Mouse (Mus musculus) olfactory bulb, adult 2 months (tissue): ENCODE results near the gene Itga1.

Experiments
- CTCF ChIP-seq: fragments of 200-500 bp; IDR thresholded peaks from 2 replicates; pipeline ENCODE4 v1.5.1; 2012; ENCODE audit warnings: low read depth, mild to moderate bottlenecking, low read length, moderate library complexity; ENCODE audit not compliant: insufficient read depth
- POLR2A ChIP-seq: fragments of 200-500 bp; IDR thresholded peaks from 2 replicates; pipeline ENCODE4 v1.6.1; 2012; ENCODE audit warnings: mild to moderate bottlenecking, low read depth, low read length, moderate library complexity; ENCODE audit not compliant: insufficient read depth

DNA sequence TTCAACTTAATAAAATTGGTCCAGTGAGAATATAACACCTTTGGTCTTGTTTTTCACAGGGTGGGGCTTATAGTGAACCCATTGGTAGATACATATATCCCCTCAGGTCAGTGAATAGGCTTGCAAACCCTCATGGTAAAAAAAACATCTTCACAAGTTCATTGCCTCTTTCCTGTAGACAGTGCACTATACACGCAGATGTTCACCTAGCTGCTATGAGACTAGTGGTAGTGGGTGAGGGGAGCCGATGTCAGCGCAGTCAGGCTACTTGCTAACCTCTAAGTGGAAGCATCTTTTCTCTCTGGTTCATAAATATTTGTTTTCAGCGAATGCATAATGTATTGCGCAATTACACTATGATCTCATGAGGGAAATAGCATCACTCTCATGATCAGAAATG lies 192.2 kb downstream of the Itga1 start:
- TF ChIP-seq CTCF (no peak), POLR2A (no peak)
